Mouse (Mus musculus) ES-E14 (cell line): ENCODE data around the gene Borcs7.

Source experiments
- CHD2 ChIP-seq: IDR thresholded peaks from 2 replicates; pipeline ENCODE4 v1.6.1; 2014; ENCODE audit warnings: mild to moderate bottlenecking, low read depth, low read length, inconsistent platforms
- HCFC1 ChIP-seq: IDR thresholded peaks from 2 replicates; pipeline ENCODE4 v1.6.1; 2012; ENCODE audit warnings: low read length, inconsistent platforms, borderline replicate concordance; ENCODE audit not compliant: insufficient read depth
- MAFK ChIP-seq: IDR thresholded peaks from 2 replicates; pipeline ENCODE4 v1.6.1; 2014; ENCODE audit warnings: mild to moderate bottlenecking, low read depth, low read length, inconsistent platforms; ENCODE audit not compliant: insufficient read depth
- ZNF384 ChIP-seq: IDR thresholded peaks from 2 replicates; pipeline ENCODE4 v1.6.1; 2012; ENCODE audit warnings: low read depth, low read length, inconsistent platforms

- TF ChIP-seq MAFK = no peak
- no peak for TF ChIP-seq HCFC1
- TF ChIP-seq CHD2 = no peak
- TF ChIP-seq ZNF384 = no peak
These were observed 16.8 kb upstream of the Borcs7 start, which contains the start of gene Cyp17a1 for GRCm38 (mm10) chr19:46672766-46673418.
